Mouse (Mus musculus): ENCODE measurements around the gene Crat. TPM values are rescaled to one million over a fixed set of nuclear protein-coding genes. Genes with fewer than 3 reads are reported as not detected.
"Not testable (repeated sequence)": the region's sequence is repeated elsewhere in the genome, so short reads cannot be mapped to it uniquely, and the experiment has no call there.

Gene Crat
- polyA plus RNA-seq, 1 experiment: 22.5 TPM

GRCm38 (mm10) chr2:30429156-30429555, 13.5 kb upstream of the Crat start:
- Histone ChIP-seq H3K27me3 (ENCODE audit: control insufficient read depth, insufficient read depth, insufficient read length) (no peaks in the 10 kb centered on the region), H3K4me3 (ENCODE audit: insufficient read depth, poor library complexity, severe bottlenecking) (no peak overlapping the region), H3K79me2 (ENCODE audit: control insufficient read depth, insufficient read depth) (peaks cover 20% of the 10 kb centered on the region), H3K79me3 (ENCODE audit: low read depth) (peaks cover 6% of the 10 kb centered on the region), H3K36me3 (ENCODE audit: control insufficient read depth, insufficient read depth) (peaks cover 75% of the 10 kb centered on the region), H3ac (ENCODE audit: control insufficient read depth, insufficient read length, low read depth) (no peak overlapping the region)
- no peak for TF ChIP-seq USF1 (IDR thresholded peaks at IDR 0.05; ENCODE audit: low read depth)
- no peak for TF ChIP-seq CTCF (IDR thresholded peaks at IDR 0.05; ENCODE audit: control insufficient read depth, insufficient read depth, insufficient read length)
- no peak for TF ChIP-seq MAX (IDR thresholded peaks at IDR 0.05)
- no peak for TF ChIP-seq FOSL1 (IDR thresholded peaks at IDR 0.05; ENCODE audit: insufficient read depth, low read length, poor library complexity, severe bottlenecking)
- no peak for TF ChIP-seq CEBPB (IDR thresholded peaks at IDR 0.05; ENCODE audit: low read depth)
- no peak for TF ChIP-seq MYOG (IDR thresholded peaks at IDR 0.05; ENCODE audit: control insufficient read depth, extremely low read depth, insufficient read length)
- TF ChIP-seq MYOD1 (IDR thresholded peaks at IDR 0.05; ENCODE audit: control insufficient read depth, insufficient read length, low read depth): no peak

DNA sequence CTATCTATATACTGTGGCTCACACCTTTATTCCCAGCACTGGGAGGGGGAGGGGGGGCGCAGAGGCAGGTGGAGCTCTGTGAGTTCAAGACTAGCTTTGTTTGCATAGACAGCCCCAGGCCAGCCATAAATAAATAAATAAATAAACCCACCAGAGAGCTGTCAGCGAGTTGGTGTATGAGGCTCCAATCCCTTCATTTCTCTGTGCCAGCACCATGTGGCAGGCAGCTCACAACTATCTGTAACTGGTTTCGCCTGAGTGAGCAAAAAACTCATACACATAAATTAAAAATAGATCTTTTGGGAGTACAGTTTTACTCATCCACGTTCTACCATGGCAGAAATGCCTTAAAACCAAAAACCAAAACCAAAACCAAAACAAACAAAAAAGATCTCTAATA, 5.8 kb upstream of the Crat start:
- H3K36me3 ChIP-seq (ENCODE audit: control insufficient read depth, insufficient read depth): peaks cover 14% of the 10 kb centered on the region
- H3K79me3 ChIP-seq (ENCODE audit: low read depth): peaks cover 77% of the 10 kb centered on the region
- no peak overlapping the region for H3ac ChIP-seq (ENCODE audit: control insufficient read depth, insufficient read length, low read depth)
- peaks cover 92% of the 10 kb centered on the region for H3K79me2 ChIP-seq (ENCODE audit: control insufficient read depth, insufficient read depth)
- H3K27me3 ChIP-seq (ENCODE audit: control insufficient read depth, insufficient read depth, insufficient read length): no peaks in the 10 kb centered on the region
- TF ChIP-seq MYOG (IDR thresholded peaks at IDR 0.05; ENCODE audit: control insufficient read depth, extremely low read depth, insufficient read length): no peak
- TF ChIP-seq MAX (IDR thresholded peaks at IDR 0.05): no peak
- no peak overlapping the region for H3K4me3 ChIP-seq (ENCODE audit: insufficient read depth, poor library complexity, severe bottlenecking)

DNA sequence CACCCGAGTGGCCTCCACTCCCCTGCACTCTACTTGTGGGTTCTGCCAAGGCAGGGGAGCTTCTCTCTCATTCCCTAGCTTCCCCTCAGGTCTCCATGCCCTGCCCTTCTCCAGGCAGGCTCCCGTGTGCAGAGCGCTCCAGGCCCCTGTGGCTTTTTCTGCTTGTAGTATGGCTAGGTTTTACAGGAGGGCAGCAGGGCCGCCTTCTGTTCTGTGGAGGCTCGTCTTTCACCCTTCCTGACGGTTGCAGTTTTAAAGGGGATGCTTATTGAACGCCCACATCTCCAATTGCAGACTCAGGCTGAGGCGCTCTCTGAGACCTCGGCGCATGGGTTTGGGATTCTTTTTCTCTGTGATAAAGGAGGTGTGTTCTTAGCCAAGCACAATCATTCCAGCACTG, 3.5 kb upstream of the Crat start:
- Histone ChIP-seq H3K27me3 (ENCODE audit: control insufficient read depth, insufficient read depth, insufficient read length) (no peaks in the 10 kb centered on the region), H3K36me3 (ENCODE audit: control insufficient read depth, insufficient read depth) (peaks cover 7% of the 10 kb centered on the region), H3ac (ENCODE audit: control insufficient read depth, insufficient read length, low read depth) (no peak overlapping the region), H3K79me3 (ENCODE audit: low read depth) (peaks cover 76% of the 10 kb centered on the region), H3K4me3 (ENCODE audit: insufficient read depth, poor library complexity, severe bottlenecking) (no peak overlapping the region), H3K79me2 (ENCODE audit: control insufficient read depth, insufficient read depth) (peaks cover 86% of the 10 kb centered on the region)
- TF ChIP-seq CTCF (IDR thresholded peaks at IDR 0.05; ENCODE audit: control insufficient read depth, insufficient read depth, insufficient read length) (no peak), MYOD1 (IDR thresholded peaks at IDR 0.05; ENCODE audit: control insufficient read depth, insufficient read length, low read depth) (no peak)

DNA sequence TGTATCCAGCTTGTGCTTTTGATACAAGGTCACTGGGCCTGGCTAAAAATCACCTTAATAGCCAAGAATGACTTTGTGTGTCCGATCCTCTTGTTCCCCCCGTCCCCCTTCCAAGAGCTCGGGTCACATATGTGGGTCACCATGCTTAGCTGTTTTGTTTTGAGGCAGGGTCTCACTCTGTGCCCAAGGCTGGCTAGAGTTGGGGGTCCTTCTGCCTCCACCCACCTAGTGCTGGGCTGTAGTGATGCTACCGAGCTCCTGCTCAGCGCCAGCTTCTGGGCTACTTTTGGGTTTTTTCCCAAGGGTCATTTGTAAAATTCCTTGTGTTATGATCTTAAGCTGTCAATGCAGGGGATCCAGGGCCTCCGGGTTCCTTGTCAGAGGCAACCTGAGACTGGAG, 2.6 kb upstream of the Crat start:
- Histone ChIP-seq H3K79me3 (ENCODE audit: low read depth) (peaks cover 68% of the 10 kb centered on the region), H3K36me3 (ENCODE audit: control insufficient read depth, insufficient read depth) (peaks cover 7% of the 10 kb centered on the region), H3K4me3 (ENCODE audit: insufficient read depth, poor library complexity, severe bottlenecking) (no peak overlapping the region), H3K27me3 (ENCODE audit: control insufficient read depth, insufficient read depth, insufficient read length) (no peaks in the 10 kb centered on the region), H3K79me2 (ENCODE audit: control insufficient read depth, insufficient read depth) (peaks cover 77% of the 10 kb centered on the region), H3ac (ENCODE audit: control insufficient read depth, insufficient read length, low read depth) (no peak overlapping the region)
- TF ChIP-seq FOSL1 (IDR thresholded peaks at IDR 0.05; ENCODE audit: insufficient read depth, low read length, poor library complexity, severe bottlenecking): no peak
- TF ChIP-seq CEBPB (IDR thresholded peaks at IDR 0.05; ENCODE audit: low read depth): no peak
- TF ChIP-seq USF1 (IDR thresholded peaks at IDR 0.05; ENCODE audit: low read depth): no peak
- TF ChIP-seq MYOG (IDR thresholded peaks at IDR 0.05; ENCODE audit: control insufficient read depth, extremely low read depth, insufficient read length): no peak
- TF ChIP-seq MYOD1 (IDR thresholded peaks at IDR 0.05; ENCODE audit: control insufficient read depth, insufficient read length, low read depth): no peak
- no peak for TF ChIP-seq CTCF (IDR thresholded peaks at IDR 0.05; ENCODE audit: control insufficient read depth, insufficient read depth, insufficient read length)
- no peak for TF ChIP-seq MAX (IDR thresholded peaks at IDR 0.05)

- Histone ChIP-seq H3K79me3 (ENCODE audit: low read depth) (peaks cover 63% of the 10 kb centered on the region), H3K4me3 (ENCODE audit: insufficient read depth, poor library complexity, severe bottlenecking) (no peak overlapping the region), H3K27me3 (ENCODE audit: control insufficient read depth, insufficient read depth, insufficient read length) (no peaks in the 10 kb centered on the region), H3K79me2 (ENCODE audit: control insufficient read depth, insufficient read depth) (peaks cover 71% of the 10 kb centered on the region), H3K36me3 (ENCODE audit: control insufficient read depth, insufficient read depth) (peaks cover 11% of the 10 kb centered on the region), H3ac (ENCODE audit: control insufficient read depth, insufficient read length, low read depth) (no peak overlapping the region)
- TF ChIP-seq FOSL1 (IDR thresholded peaks at IDR 0.05; ENCODE audit: insufficient read depth, low read length, poor library complexity, severe bottlenecking) (no peak), CTCF (IDR thresholded peaks at IDR 0.05; ENCODE audit: control insufficient read depth, insufficient read depth, insufficient read length) (no peak), MYOG (IDR thresholded peaks at IDR 0.05; ENCODE audit: control insufficient read depth, extremely low read depth, insufficient read length) (no peak), USF1 (IDR thresholded peaks at IDR 0.05; ENCODE audit: low read depth) (no peak), MAX (IDR thresholded peaks at IDR 0.05) (no peak), CEBPB (IDR thresholded peaks at IDR 0.05; ENCODE audit: low read depth) (no peak)
These were observed 2.1 kb upstream of the Crat start for GRCm38 (mm10) chr2:30417595-30418165.

- peaks cover 58% of the 10 kb centered on the region for H3K79me3 ChIP-seq (ENCODE audit: low read depth)
- H3K79me2 ChIP-seq (ENCODE audit: control insufficient read depth, insufficient read depth): peaks cover 66% of the 10 kb centered on the region
- not testable (repeated sequence) for H3ac ChIP-seq (ENCODE audit: control insufficient read depth, insufficient read length, low read depth); H3K4me3 ChIP-seq (ENCODE audit: insufficient read depth, poor library complexity, severe bottlenecking); H3K27me3 ChIP-seq (ENCODE audit: control insufficient read depth, insufficient read depth, insufficient read length)
- H3K36me3 ChIP-seq (ENCODE audit: control insufficient read depth, insufficient read depth): peaks cover 11% of the 10 kb centered on the region
These were observed 1.5 kb upstream of the Crat start for GRCm38 (mm10) chr2:30417154-30417553.

Data from C2C12 (cell line).